Mouse (Mus musculus): Measurements from ENCODE around the gene Eaf2. TPM values are rescaled to one million over a fixed set of nuclear protein-coding genes. Genes with fewer than 3 reads are reported as not detected.
A peak's percentile ranks its signal among the peaks of the same experiment; 100 is the strongest.

Gene Eaf2
- polyA plus RNA-seq, 2 experiments = 2.4 to 6.8 TPM

GRCm38 (mm10) chr16:36882737-36883343, 8.0 kb upstream of the Eaf2 start:
- H3K4me1 ChIP-seq (ENCODE audit: control insufficient read depth, insufficient read depth, low read length) = peaks cover 6% of the 10 kb centered on the region; the same call in 1 of the 2 replicates
- H3K9me3 ChIP-seq (ENCODE audit: control insufficient read depth, low read length) = no peaks in the 10 kb centered on the region
- WGBS = 77% methylated on average over 5 of the region's 5 CpGs
- peaks cover 28% of the 10 kb centered on the region for H3K36me3 ChIP-seq (ENCODE audit: control insufficient read depth, insufficient read depth, low read length)
- H3K9ac ChIP-seq (ENCODE audit: low read depth, low read length, severe bottlenecking) = no peak overlapping the region
- no peak overlapping the region for H3K27ac ChIP-seq (replicated peaks; ENCODE audit: low read depth, low read length)
- ATAC-seq (ENCODE audit: low FRiP score, low read depth) (no peak), DNase-seq (ENCODE audit: low spot score) (no peak)
- H3K4me3 ChIP-seq (replicated peaks; ENCODE audit: low read length) = no peak overlapping the region
- no peak for TF ChIP-seq POLR2A (IDR thresholded peaks at IDR 0.05; ENCODE audit: borderline replicate concordance, extremely low read depth, insufficient read depth, insufficient read length)
- H3K4me2 ChIP-seq (replicated peaks; ENCODE audit: low read depth, low read length, severe bottlenecking) = no peak overlapping the region
- no peaks in the 10 kb centered on the region for H3K27me3 ChIP-seq (ENCODE audit: control insufficient read depth, insufficient read depth, low read length)

- ATAC-seq (ENCODE audit: low FRiP score, low read depth) (no peak), DNase-seq (ENCODE audit: low spot score) (no peak)
- peaks cover 5% of the 10 kb centered on the region for H3K36me3 ChIP-seq (ENCODE audit: control insufficient read depth, insufficient read depth, low read length)
- no peak overlapping the region for H3K4me3 ChIP-seq (replicated peaks; ENCODE audit: low read length)
- WGBS = 75% methylated on average over 5 of the region's 5 CpGs
- no peaks in the 10 kb centered on the region for H3K9me3 ChIP-seq (ENCODE audit: control insufficient read depth, low read length)
- TF ChIP-seq POLR2A (IDR thresholded peaks at IDR 0.05; ENCODE audit: borderline replicate concordance, extremely low read depth, insufficient read depth, insufficient read length) = no peak
- no peaks in the 10 kb centered on the region for H3K27me3 ChIP-seq (ENCODE audit: control insufficient read depth, insufficient read depth, low read length)
- H3K9ac ChIP-seq (ENCODE audit: low read depth, low read length, severe bottlenecking) = no peak overlapping the region
- no peak overlapping the region for H3K27ac ChIP-seq (replicated peaks; ENCODE audit: low read depth, low read length)
- no peak overlapping the region for H3K4me2 ChIP-seq (replicated peaks; ENCODE audit: low read depth, low read length, severe bottlenecking)
- H3K4me1 ChIP-seq (ENCODE audit: control insufficient read depth, insufficient read depth, low read length) = peaks cover 12% of the 10 kb centered on the region; the same call in 1 of the 2 replicates
Observed at GRCm38 (mm10) chr16:36877316-36877715, 2.5 kb upstream of the Eaf2 start.

GRCm38 (mm10) chr16:36875276-36875851, 561 bp upstream of the Eaf2 start:
- Histone ChIP-seq H3K4me2 (replicated peaks; ENCODE audit: low read depth, low read length, severe bottlenecking) (peak overlapping the region; percentile 63), H3K36me3 (ENCODE audit: control insufficient read depth, insufficient read depth, low read length) (peaks cover 22% of the 10 kb centered on the region), H3K4me3 (replicated peaks; ENCODE audit: low read length) (peak overlapping the region; percentile 81), H3K4me1 (ENCODE audit: control insufficient read depth, insufficient read depth, low read length) (peaks cover 12% of the 10 kb centered on the region; the same call in 1 of the 2 replicates), H3K9ac (ENCODE audit: low read depth, low read length, severe bottlenecking) (peak overlapping the region; percentile 91), H3K27ac (replicated peaks; ENCODE audit: low read depth, low read length) (peak overlapping the region; percentile 78), H3K9me3 (ENCODE audit: control insufficient read depth, low read length) (no peaks in the 10 kb centered on the region), H3K27me3 (ENCODE audit: control insufficient read depth, insufficient read depth, low read length) (no peaks in the 10 kb centered on the region)
- ATAC-seq (ENCODE audit: low FRiP score, low read depth) = peak; percentile 60
- WGBS = under 1% methylated on average over 29 of the region's 48 CpGs
- no peak for DNase-seq (ENCODE audit: low spot score)
- TF ChIP-seq POLR2A (IDR thresholded peaks at IDR 0.05; ENCODE audit: borderline replicate concordance, extremely low read depth, insufficient read depth, insufficient read length) = no peak

GRCm38 (mm10) chr16:36869442-36869841, 5.4 kb downstream of the Eaf2 start:
- no peak overlapping the region for H3K4me2 ChIP-seq (replicated peaks; ENCODE audit: low read depth, low read length, severe bottlenecking)
- no peak for TF ChIP-seq POLR2A (IDR thresholded peaks at IDR 0.05; ENCODE audit: borderline replicate concordance, extremely low read depth, insufficient read depth, insufficient read length)
- no peaks in the 10 kb centered on the region for H3K9me3 ChIP-seq (ENCODE audit: control insufficient read depth, low read length)
- DNase-seq (ENCODE audit: low spot score) (no peak), ATAC-seq (ENCODE audit: low FRiP score, low read depth) (no peak)
- no peak overlapping the region for H3K9ac ChIP-seq (ENCODE audit: low read depth, low read length, severe bottlenecking)
- no peaks in the 10 kb centered on the region for H3K27me3 ChIP-seq (ENCODE audit: control insufficient read depth, insufficient read depth, low read length)
- H3K27ac ChIP-seq (replicated peaks; ENCODE audit: low read depth, low read length) = no peak overlapping the region
- peaks cover 61% of the 10 kb centered on the region for H3K36me3 ChIP-seq (ENCODE audit: control insufficient read depth, insufficient read depth, low read length)
- H3K4me1 ChIP-seq (ENCODE audit: control insufficient read depth, insufficient read depth, low read length) = peaks cover 6% of the 10 kb centered on the region; the same call in 1 of the 2 replicates
- H3K4me3 ChIP-seq (replicated peaks; ENCODE audit: low read length) = no peak overlapping the region
- WGBS = 88% methylated on average over 2 of the region's 2 CpGs

- no peak overlapping the region for H3K4me2 ChIP-seq (replicated peaks; ENCODE audit: low read depth, low read length, severe bottlenecking)
- H3K9ac ChIP-seq (ENCODE audit: low read depth, low read length, severe bottlenecking) = no peak overlapping the region
- 67% methylated on average over 3 of the region's 3 CpGs for WGBS
- no peaks in the 10 kb centered on the region for H3K4me1 ChIP-seq (ENCODE audit: control insufficient read depth, insufficient read depth, low read length)
- H3K36me3 ChIP-seq (ENCODE audit: control insufficient read depth, insufficient read depth, low read length) = peaks cover 61% of the 10 kb centered on the region
- no peaks in the 10 kb centered on the region for H3K27me3 ChIP-seq (ENCODE audit: control insufficient read depth, insufficient read depth, low read length)
- H3K9me3 ChIP-seq (ENCODE audit: control insufficient read depth, low read length) = no peaks in the 10 kb centered on the region
- ATAC-seq (ENCODE audit: low FRiP score, low read depth) = no peak
- DNase-seq (ENCODE audit: low spot score) = no peak
- TF ChIP-seq POLR2A (IDR thresholded peaks at IDR 0.05; ENCODE audit: borderline replicate concordance, extremely low read depth, insufficient read depth, insufficient read length) = no peak
- H3K27ac ChIP-seq (replicated peaks; ENCODE audit: low read depth, low read length) = no peak overlapping the region
- no peak overlapping the region for H3K4me3 ChIP-seq (replicated peaks; ENCODE audit: low read length)
Observed at GRCm38 (mm10) chr16:36863585-36863984, 11.2 kb downstream of the Eaf2 start.

Measured in limb, embryonic 14.5 days (tissue).